Mouse (Mus musculus): Measurements from ENCODE around the gene Mctp1. TPM values are rescaled to one million over a fixed set of nuclear protein-coding genes. Genes with fewer than 3 reads are reported as not detected.
"Not testable (repeated sequence)": the region's sequence is repeated elsewhere in the genome, so short reads cannot be mapped to it uniquely, and the experiment has no call there.

Gene Mctp1
- 3.0 and 3.6 TPM in 2 replicates for polyA plus RNA-seq (2014; fragmentation: Nextera tagmentation; extraction: Ambion mirVana)

DNA sequence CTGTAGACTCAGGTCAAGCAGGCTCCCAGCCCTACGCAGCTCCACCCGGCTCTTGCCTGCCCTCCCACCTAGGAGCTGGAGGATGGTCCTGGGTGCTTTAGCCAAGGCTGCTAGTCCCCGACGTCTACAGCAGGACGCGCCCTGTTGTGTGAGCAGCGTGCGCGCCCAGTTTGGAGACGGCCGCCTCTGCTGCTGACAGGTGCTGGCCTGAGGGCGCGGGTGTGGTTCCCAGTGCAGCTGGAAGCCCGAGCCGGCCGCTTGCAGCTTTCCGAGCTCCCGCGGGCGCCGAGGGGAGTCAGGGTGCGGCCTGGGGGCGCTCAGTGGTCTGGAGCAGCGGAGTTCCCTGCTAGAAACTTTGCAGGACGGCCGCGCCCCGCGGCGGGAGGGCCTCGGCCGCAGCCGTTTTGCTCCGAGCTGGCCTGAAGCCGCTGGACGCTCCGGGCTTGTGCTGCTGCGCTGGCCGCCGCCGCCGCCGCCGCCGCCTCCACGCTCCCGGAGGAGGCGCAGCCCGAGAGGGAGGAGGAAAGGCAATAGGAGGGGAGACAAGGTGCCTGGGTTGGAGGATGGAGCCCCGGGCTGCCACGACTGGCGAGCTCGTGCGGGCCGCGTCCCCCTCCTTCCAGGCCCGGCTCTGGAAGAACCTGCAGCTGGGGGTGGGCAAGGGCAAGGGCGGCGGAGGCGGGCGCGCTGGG lies at the start of gene Mctp1:
TSS of gene Mctp1 (plus strand) at position 564 of the 692 bp plus-strand sequence.
- ATAC-seq (ENCODE audit: low FRiP score) (peak; percentile 88), DNase-seq (ENCODE audit: low spot score) (peak; percentile 40)
- H3K27ac ChIP-seq: no peak within 1 kb of the TSS
- no peaks in the 10 kb centered on the region for H3K4me1 ChIP-seq (replicated peaks; ENCODE audit: control insufficient read depth, insufficient read depth, low read length)
- H3K9ac ChIP-seq: peak within 1 kb of the TSS; percentile 78
- H3K9me3 ChIP-seq (ENCODE audit: control insufficient read depth, low read length): no peaks in the 10 kb centered on the region
- H3K36me3 ChIP-seq (replicated peaks; ENCODE audit: control insufficient read depth, insufficient read depth): no peaks in the 10 kb centered on the region
- H3K27me3 ChIP-seq (ENCODE audit: control insufficient read depth, insufficient read depth, low read length): peaks cover 18% of the 10 kb centered on the region
- H3K4me2 ChIP-seq (replicated peaks): peak within 1 kb of the TSS; percentile 98
- WGBS: 1% methylated on average over 54 of the region's 62 CpGs
- H3K4me3 ChIP-seq (replicated peaks; ENCODE audit: low read length): peak within 1 kb of the TSS; percentile 75

DNA sequence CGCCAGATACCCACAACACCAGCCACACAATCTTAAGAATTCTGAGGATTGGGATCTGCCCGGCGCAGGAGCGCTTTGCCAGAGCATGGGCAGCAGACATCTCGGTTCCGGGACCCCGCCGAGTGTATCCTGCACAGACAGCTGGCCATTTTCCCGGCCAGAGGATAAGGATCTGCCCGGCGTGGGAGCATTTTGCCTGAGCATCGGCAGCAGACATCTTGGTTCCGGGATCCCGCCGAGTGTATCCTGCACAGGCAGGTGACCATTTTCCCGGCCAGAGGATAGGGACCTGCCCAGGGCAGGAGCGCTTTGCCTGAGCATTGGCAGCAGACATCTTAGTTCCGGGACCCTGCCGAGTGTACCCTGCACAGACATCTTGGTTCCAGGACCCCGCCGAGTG lies 38.4 kb upstream of the Mctp1 start:
- not testable (repeated sequence) for H3K27me3 ChIP-seq (ENCODE audit: control insufficient read depth, insufficient read depth, low read length); DNase-seq (ENCODE audit: low spot score); H3K27ac ChIP-seq; H3K9me3 ChIP-seq (ENCODE audit: control insufficient read depth, low read length); H3K4me2 ChIP-seq (replicated peaks); H3K4me1 ChIP-seq (replicated peaks; ENCODE audit: control insufficient read depth, insufficient read depth, low read length); ATAC-seq (ENCODE audit: low FRiP score); H3K4me3 ChIP-seq (replicated peaks; ENCODE audit: low read length); H3K36me3 ChIP-seq (replicated peaks; ENCODE audit: control insufficient read depth, insufficient read depth); H3K9ac ChIP-seq
- WGBS: 83% methylated on average over 18 of the region's 21 CpGs

DNA sequence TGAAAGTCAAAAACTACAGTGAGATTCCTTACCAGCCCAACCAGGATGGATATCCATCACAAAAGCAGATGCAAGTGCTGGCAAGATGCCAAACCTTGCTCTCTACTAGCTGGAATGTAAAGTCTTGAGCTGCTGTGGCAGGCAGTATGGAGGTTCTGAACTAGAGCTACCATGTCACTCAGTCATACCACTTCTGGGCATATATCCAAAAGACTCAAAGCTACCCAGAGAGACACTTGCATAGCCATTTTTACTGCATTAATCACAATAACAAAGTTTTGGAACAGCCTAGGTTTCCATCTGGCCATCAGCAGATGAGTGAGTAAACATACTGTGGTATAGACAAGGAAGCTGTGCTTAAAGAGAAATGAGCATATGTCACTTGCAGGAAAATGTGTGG lies 25.6 kb upstream of the Mctp1 start:
- Histone ChIP-seq H3K9me3 (ENCODE audit: control insufficient read depth, low read length) (no peaks in the 10 kb centered on the region), H3K4me1 (replicated peaks; ENCODE audit: control insufficient read depth, insufficient read depth, low read length) (no peaks in the 10 kb centered on the region), H3K27me3 (ENCODE audit: control insufficient read depth, insufficient read depth, low read length) (no peaks in the 10 kb centered on the region), H3K4me2 (replicated peaks) (no peak overlapping the region), H3K4me3 (replicated peaks; ENCODE audit: low read length) (no peak overlapping the region), H3K27ac (no peak overlapping the region), H3K9ac (no peak overlapping the region), H3K36me3 (replicated peaks; ENCODE audit: control insufficient read depth, insufficient read depth) (no peaks in the 10 kb centered on the region)
- DNase-seq (ENCODE audit: low spot score) (no peak), ATAC-seq (ENCODE audit: low FRiP score) (peak; percentile 62; the same call in 1 of the 2 replicates)

DNA sequence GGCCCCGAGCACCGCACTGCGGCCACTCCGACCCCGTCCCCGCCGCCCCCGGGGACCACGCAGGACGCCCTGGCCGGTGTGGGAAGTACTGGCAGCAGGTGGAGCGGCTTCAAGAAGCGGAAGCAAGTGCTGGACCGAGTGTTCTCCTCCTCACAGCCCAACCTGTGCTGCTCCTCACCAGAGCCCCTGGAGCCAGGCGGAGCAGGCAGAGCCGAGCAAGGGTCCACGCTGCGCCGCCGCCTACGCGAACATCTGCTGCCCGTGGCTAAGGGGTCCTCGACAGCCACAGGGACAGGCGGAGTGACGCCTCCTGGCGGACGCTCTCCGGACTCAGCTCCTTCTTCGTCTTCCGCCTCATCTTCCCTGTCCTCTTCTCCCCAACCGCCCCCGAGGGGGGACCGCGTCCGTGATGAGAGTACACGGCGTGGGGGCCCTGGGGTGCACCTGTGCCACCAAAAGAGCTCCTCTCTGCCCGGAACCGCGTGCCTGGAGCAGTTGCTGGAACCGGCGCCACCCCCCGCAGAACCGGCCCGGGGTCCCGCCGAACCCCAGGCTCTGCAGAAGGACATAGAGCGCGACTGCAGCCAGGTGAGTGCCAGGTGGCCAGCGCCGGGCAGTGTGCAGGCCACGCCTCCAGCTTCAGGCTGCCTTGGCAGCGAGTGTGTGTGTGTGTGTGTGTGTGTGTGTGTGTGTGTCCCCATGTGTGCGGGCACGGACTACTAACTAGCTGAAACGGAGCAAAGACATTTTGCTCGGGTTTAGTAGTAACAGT lies 515 bp downstream of the Mctp1 start:
- ATAC-seq (ENCODE audit: low FRiP score) (peak; percentile 92), DNase-seq (ENCODE audit: low spot score) (peak; percentile 61)
- peak overlapping the region; percentile 98 for H3K4me2 ChIP-seq (replicated peaks)
- H3K27me3 ChIP-seq (ENCODE audit: control insufficient read depth, insufficient read depth, low read length): peaks cover 18% of the 10 kb centered on the region
- WGBS: 1% methylated on average over 58 of the region's 58 CpGs
- no peaks in the 10 kb centered on the region for H3K4me1 ChIP-seq (replicated peaks; ENCODE audit: control insufficient read depth, insufficient read depth, low read length)
- no peaks in the 10 kb centered on the region for H3K9me3 ChIP-seq (ENCODE audit: control insufficient read depth, low read length)
- H3K36me3 ChIP-seq (replicated peaks; ENCODE audit: control insufficient read depth, insufficient read depth): no peaks in the 10 kb centered on the region
- no peak overlapping the region for H3K27ac ChIP-seq
- peak overlapping the region; percentile 75 for H3K4me3 ChIP-seq (replicated peaks; ENCODE audit: low read length)
- H3K9ac ChIP-seq: peak overlapping the region; percentile 78

DNA sequence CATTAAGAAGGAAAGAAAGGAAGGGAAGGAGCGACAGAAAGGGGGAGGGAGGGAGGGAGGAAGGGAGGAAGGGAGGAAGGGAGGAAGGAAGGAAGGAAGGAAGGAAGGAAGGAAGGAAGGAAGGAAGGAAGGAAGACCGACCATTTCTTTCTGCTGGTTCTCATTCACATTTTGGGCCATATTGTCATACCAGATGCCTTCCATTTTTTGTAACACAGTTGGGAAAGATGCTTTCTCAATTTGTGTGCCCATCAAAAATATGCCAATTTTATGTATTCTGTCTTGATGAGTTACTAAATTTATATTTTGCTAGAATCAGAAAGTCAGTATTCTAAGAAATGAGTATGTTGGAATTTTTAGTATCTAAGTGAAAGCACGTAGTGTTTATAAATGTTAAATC lies 4.3 kb downstream of the Mctp1 start:
- no peak overlapping the region for H3K27ac ChIP-seq
- no peak for ATAC-seq (ENCODE audit: low FRiP score)
- no peaks in the 10 kb centered on the region for H3K36me3 ChIP-seq (replicated peaks; ENCODE audit: control insufficient read depth, insufficient read depth)
- H3K4me3 ChIP-seq (replicated peaks; ENCODE audit: low read length): no peak overlapping the region
- H3K4me2 ChIP-seq (replicated peaks): no peak overlapping the region
- H3K9me3 ChIP-seq (ENCODE audit: control insufficient read depth, low read length): no peaks in the 10 kb centered on the region
- no peak for DNase-seq (ENCODE audit: low spot score)
- 74% methylated on average over 3 of the region's 3 CpGs for WGBS
- peaks cover 10% of the 10 kb centered on the region for H3K27me3 ChIP-seq (ENCODE audit: control insufficient read depth, insufficient read depth, low read length)
- no peak overlapping the region for H3K9ac ChIP-seq
- H3K4me1 ChIP-seq (replicated peaks; ENCODE audit: control insufficient read depth, insufficient read depth, low read length): no peaks in the 10 kb centered on the region

DNA sequence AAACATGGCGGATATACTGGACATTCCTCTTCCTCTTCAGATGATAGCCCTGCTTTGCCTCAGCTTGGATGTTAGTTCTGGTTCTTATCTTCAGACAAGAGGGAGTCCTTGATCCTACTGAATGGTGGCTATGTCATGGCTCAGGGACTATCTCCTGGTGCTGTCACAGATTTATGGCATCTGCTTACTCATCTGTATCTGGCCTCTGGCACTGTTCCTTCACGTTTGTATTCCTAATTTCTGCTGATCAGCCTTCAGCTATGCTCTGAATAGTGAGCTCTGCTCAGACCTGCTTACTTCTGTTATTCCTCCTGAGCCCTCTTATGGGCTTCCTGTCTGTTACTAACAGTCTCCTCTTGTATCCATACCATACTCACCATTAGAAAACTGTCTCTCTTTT lies 7.6 kb downstream of the Mctp1 start:
- Histone ChIP-seq H3K9me3 (ENCODE audit: control insufficient read depth, low read length) (no peaks in the 10 kb centered on the region), H3K4me1 (replicated peaks; ENCODE audit: control insufficient read depth, insufficient read depth, low read length) (no peaks in the 10 kb centered on the region), H3K4me3 (replicated peaks; ENCODE audit: low read length) (no peak overlapping the region), H3K4me2 (replicated peaks) (no peak overlapping the region), H3K27ac (no peak overlapping the region), H3K27me3 (ENCODE audit: control insufficient read depth, insufficient read depth, low read length) (no peaks in the 10 kb centered on the region), H3K9ac (no peak overlapping the region), H3K36me3 (replicated peaks; ENCODE audit: control insufficient read depth, insufficient read depth) (no peaks in the 10 kb centered on the region)
- 76% methylated on average over 2 of the region's 2 CpGs for WGBS
- DNase-seq (ENCODE audit: low spot score) (no peak), ATAC-seq (ENCODE audit: low FRiP score) (no peak)

DNA sequence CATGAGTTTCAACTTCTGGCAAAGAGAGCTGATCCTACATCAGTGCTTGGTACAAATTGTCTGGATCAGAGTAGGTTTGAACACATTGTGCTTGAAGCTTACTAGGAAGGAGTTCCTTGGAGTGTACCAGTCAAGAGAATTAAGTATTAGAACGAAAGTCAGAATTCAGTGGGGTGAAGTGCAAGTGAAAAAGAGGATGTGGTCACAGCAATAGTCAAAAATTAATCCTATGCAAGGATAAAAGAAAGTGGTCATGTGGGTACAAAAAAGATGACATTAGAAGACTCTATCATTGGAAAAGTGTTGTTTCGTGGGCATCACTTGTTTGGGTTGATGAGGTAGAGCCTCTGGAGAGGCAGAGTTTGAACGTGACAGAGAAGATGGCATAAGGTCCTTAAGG lies 8.8 kb downstream of the Mctp1 start:
- 90% methylated on average over 3 of the region's 3 CpGs for WGBS
- no peaks in the 10 kb centered on the region for H3K36me3 ChIP-seq (replicated peaks; ENCODE audit: control insufficient read depth, insufficient read depth)
- H3K27ac ChIP-seq: no peak overlapping the region
- no peak for DNase-seq (ENCODE audit: low spot score)
- no peak overlapping the region for H3K9ac ChIP-seq
- H3K4me2 ChIP-seq (replicated peaks): no peak overlapping the region
- ATAC-seq (ENCODE audit: low FRiP score): no peak
- no peaks in the 10 kb centered on the region for H3K9me3 ChIP-seq (ENCODE audit: control insufficient read depth, low read length)
- no peak overlapping the region for H3K4me3 ChIP-seq (replicated peaks; ENCODE audit: low read length)
- H3K4me1 ChIP-seq (replicated peaks; ENCODE audit: control insufficient read depth, insufficient read depth, low read length): no peaks in the 10 kb centered on the region
- no peaks in the 10 kb centered on the region for H3K27me3 ChIP-seq (ENCODE audit: control insufficient read depth, insufficient read depth, low read length)

DNA sequence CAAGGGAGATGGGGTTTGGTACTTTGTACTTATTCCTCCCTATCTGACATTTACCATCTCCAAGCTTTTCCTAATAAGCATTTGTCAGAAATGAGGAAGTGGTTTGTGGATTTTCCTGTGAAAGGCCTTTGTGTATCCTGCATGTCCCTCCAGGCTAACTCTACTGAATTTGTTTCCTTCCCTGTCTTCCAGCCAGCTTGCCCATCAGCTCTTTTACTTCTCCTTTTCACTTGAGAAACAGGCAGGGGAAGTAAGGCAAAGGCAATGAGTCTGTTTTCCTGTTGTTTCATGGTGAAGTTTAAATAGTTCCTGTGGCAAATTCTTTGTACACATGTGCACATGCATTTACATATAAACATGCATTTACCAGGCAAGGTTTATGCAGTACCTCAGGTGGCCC lies 11.6 kb downstream of the Mctp1 start:
- DNase-seq (ENCODE audit: low spot score) (no peak), ATAC-seq (ENCODE audit: low FRiP score) (no peak)
- no peaks in the 10 kb centered on the region for H3K27me3 ChIP-seq (ENCODE audit: control insufficient read depth, insufficient read depth, low read length)
- H3K4me2 ChIP-seq (replicated peaks): no peak overlapping the region
- H3K9ac ChIP-seq: no peak overlapping the region
- H3K27ac ChIP-seq: no peak overlapping the region
- no peaks in the 10 kb centered on the region for H3K36me3 ChIP-seq (replicated peaks; ENCODE audit: control insufficient read depth, insufficient read depth)
- H3K4me3 ChIP-seq (replicated peaks; ENCODE audit: low read length): no peak overlapping the region
- no peaks in the 10 kb centered on the region for H3K4me1 ChIP-seq (replicated peaks; ENCODE audit: control insufficient read depth, insufficient read depth, low read length)
- H3K9me3 ChIP-seq (ENCODE audit: control insufficient read depth, low read length): no peaks in the 10 kb centered on the region

DNA sequence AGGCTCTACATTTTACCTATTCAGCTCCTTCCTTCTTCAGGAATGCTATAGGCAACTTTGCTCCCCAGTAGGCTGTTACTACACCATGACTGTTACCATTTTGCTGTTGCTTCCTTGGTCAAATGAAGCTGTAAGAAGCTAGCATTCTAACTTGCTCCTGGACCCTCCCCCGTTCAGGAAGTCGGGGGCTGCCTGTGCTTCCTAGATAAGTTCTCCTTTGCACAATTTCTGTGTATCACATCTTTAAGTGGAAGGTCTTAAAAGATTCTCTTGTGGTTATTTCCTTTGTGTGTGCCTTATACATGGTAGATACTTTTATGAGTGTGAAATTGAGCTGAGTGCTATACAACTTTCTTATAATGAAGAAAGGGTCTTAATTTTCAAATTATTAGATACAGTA lies 25.0 kb downstream of the Mctp1 start:
- H3K4me3 ChIP-seq (replicated peaks; ENCODE audit: low read length): no peak overlapping the region
- H3K4me2 ChIP-seq (replicated peaks): no peak overlapping the region
- no peaks in the 10 kb centered on the region for H3K4me1 ChIP-seq (replicated peaks; ENCODE audit: control insufficient read depth, insufficient read depth, low read length)
- DNase-seq (ENCODE audit: low spot score): no peak
- no peak overlapping the region for H3K27ac ChIP-seq
- WGBS: 88% methylated on average over 2 of the region's 2 CpGs
- no peak for ATAC-seq (ENCODE audit: low FRiP score)
- H3K36me3 ChIP-seq (replicated peaks; ENCODE audit: control insufficient read depth, insufficient read depth): no peaks in the 10 kb centered on the region
- H3K9me3 ChIP-seq (ENCODE audit: control insufficient read depth, low read length): no peaks in the 10 kb centered on the region
- H3K9ac ChIP-seq: no peak overlapping the region
- no peaks in the 10 kb centered on the region for H3K27me3 ChIP-seq (ENCODE audit: control insufficient read depth, insufficient read depth, low read length)
